Mouse (Mus musculus) G1E (cell line): ENCODE results near the gene H2afy2.

Experiments
- CTCF ChIP-seq: IDR thresholded peaks from 2 replicates; pipeline ENCODE4 v1.5.1; 2012; ENCODE audit warnings: low read depth, low read length, inconsistent platforms, mixed read lengths
- GATA1 ChIP-seq: IDR thresholded peaks from 2 replicates; pipeline ENCODE4 v1.6.1; 2012; ENCODE audit warnings: borderline replicate concordance, low read length, inconsistent platforms, mixed read lengths
- GATA2 ChIP-seq: IDR thresholded peaks from 2 replicates; pipeline ENCODE4 v1.6.1; 2012; ENCODE audit warnings: low read depth, low read length, inconsistent platforms, borderline replicate concordance
- POLR2AphosphoS5 ChIP-seq: IDR thresholded peaks from 2 replicates; pipeline ENCODE4 v1.6.1; 2012; ENCODE audit warnings: low read depth, low read length, inconsistent platforms; ENCODE audit not compliant: insufficient replicate concordance

DNA sequence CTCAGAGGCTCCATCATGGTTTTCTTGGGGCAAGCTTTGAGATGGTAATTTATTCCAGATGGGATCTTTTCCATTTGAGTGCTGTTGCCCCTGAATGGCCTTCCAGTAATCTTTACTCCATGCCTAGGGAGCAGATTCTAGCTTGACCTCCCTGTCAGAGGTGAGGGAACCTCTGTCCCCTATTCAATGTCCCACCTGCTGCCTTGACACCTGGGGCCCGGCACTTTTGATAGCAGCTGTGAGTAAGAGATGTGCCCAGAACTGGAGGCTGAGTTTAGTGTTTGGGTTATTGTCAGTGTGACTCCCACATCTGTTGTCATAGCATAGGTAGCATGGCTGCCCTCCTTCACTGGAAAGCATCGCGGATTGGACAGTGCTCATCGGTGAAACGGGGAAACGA is 47.8 kb upstream of the H2afy2 start:
- TF ChIP-seq GATA1 (no peak), CTCF (no peak), GATA2 (no peak), POLR2AphosphoS5 (no peak)
